Mouse (Mus musculus): ENCODE results near the gene Chchd3.

Gene Chchd3

DNA sequence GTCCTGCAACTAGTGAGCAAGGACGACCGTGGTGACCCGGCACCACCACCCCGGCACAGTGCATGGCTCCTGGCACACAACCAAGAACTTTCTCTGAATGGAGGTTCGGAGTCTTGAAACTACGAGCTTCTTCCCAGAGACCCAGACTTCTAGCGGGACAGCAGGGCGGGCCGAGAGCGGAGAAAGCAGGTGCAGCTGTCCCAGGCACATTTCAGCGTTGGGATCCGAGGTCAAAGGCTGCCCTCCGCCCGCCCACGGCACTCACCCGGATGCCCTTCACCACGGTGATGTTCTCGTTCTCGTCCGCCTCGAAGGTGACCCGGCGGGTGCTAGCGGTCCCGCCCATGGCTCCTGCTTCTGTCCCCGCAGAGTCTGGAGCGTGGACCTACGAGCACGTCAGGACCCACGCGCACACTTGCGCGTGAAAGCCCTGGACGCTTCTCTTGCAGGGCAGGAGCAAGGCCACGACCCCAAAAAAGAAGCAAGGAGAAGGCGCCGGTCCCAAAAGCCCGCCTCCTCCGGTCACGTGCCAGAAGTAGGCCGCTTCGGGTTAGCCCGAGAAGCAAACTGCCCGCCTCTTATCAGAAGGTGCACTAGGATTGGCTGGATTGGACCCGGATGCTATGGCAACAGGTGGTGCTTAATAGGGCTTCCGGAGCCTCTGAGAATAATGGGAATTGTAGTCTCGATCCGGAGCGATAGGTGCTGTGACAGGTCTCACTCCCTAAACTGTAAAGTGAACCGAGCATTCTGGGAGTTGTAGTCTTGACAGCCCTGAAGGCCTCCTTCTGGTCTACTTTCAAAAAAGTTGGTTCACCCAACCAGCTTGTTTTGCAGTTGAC lies at the start of gene Chchd3:
Gene Chchd3 (minus strand): TSS at position 526 of the 842 bp plus-strand sequence.
- DNase-seq: peak; percentile 99

DNA sequence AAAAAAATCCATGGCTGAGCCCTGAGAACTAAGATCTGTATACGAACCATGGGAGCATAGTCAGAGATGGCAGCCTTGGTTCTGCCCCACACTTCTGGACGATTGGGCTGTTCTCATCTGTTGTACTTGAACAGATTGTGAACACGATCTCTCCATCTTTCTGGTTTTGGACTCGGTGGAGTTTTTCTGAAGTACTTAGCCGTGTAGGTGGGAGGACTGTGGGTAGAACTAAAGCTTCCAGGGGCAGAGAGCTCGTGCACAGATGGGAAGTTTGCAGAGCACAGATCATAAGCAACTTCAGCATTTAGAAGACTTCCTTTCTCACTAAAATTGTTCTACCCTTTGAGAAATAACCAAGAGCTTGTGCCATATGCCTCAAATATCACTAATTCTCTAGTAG lies 44.6 kb upstream of the Chchd3 start:
- no peak for DNase-seq

DNA sequence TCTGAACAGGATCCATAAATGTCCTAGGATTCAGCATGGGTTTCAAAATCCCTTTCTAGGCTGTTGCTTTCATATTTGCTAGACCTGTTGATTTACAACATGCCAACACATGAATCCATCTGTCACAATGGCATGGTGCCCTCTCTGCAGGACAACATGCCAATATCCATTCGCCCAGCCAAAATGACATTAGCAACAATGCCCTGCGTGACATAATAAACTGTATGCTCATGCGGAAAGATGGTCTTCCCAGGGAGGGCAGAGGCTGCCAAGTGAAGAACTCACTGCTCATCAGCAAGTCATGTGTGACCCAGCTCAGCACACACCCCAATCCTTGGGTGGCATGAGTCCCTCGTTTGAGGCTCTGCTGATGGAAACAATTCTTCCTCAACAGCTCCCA lies 38.8 kb upstream of the Chchd3 start:
- DNase-seq: no peak

DNA sequence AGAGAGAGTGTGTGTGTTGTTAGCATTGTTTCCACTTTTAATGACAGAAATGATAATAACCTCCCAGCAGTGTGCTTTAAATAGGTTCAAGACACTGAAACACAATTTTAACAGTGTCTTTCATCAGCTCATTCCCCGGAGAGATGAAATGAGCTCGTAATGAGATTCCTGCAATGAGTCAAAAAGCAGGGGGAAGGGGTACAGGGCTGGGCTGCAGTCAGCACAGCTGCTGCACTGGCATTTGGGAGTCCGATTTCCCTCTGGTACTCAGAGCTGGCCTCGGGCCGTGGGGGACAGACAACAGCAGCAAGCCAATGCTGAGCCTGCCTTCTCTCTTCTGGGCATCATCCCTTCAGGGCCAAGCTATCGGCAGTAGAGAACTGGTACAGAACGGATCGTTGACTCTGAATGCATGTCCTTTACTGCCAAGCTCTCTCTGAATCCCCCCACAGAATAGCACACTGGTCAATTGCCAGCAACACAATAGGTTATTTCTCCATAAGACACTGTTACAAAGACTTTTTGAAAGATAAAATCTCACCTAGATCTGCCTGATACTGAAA lies 34.7 kb upstream of the Chchd3 start:
- no peak for DNase-seq

DNA sequence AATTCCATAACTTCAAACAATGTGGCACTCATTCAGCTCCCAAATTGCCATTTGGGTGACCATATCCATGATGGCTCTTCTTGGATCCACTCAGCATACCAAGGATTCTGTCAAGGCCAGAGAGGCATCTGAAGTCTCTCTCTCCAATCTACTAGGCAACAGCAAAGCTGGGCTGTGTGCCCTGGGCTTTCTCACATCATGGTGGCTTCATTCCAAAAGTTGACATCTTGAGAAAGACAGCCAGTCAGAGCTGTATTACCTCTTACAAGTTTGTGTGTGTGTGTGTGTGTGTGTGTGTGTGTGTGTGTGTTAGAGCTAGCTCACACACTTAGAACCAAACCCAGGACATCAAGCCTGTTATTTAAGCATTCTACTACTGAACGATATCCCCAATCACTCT lies 20.1 kb upstream of the Chchd3 start:
- DNase-seq: no peak

DNA sequence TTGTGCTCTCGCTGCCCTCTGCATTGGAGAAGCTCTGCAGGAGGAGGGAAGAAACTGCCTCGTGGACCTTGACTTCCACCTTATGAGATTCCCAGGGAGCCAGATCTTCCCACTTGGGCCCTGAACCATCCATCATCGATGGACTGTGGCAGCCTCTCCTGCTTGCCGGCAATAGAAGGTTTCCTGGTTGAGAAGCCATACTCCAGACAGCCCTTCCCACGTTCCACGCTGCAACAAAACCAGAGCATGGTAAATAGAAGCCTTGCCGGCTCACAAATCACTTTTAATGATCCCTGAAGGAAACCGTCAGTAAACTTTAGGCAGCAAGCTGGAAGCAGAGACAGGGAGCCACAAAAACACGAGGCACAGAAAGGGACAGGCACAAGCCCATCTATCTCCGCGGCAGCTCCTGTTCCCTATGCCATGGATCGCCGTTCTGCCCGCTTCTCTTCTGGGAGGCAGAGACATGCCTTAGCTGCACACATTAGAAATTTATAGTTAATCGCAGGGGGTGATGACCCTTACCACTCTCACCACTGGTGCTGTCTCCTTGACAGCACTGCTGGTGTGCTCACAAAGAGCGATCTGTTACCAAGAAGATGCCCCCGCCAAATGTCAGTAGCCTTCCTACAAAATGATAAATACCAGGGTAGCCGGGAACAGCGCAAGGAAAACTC lies 18.3 kb upstream of the Chchd3 start:
- DNase-seq: no peak

DNA sequence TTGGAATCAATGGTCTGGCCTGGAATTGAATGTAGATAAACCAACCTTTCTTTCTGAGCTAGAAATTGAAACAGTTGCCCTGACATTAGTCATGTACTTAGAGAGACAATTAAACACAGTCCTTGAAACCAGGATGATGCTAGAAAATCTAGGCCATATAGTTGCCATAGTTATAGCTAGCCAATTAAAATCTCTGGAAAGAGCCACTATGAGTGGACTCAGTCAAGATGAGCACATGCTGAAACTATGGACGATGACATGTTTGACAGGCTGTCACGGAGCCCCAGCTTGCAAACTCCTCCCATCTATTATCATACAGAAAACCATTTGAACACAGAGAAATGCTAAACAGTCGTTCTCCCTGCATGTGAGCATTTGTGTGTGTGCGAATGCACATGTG lies 6.4 kb upstream of the Chchd3 start:
- no peak for DNase-seq

DNA sequence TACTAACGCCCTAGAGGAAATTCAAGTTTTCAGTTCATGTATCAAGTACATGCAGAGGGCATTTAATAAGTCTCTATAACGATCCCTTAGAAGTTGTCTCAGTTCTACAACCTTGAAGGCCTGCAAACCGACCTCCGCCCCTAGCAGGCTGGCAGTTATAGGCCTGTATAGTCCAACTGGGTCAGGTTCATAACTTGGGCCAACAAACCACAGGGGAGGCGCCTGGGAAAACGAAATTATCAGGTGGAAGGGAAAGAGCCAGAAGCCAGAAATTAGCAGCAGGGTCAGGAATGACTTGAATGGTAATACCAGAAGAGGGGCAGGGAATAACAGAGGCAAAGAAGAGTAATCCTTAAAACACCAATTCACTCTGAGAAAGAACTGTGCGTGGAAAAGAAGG lies 784 bp downstream of the Chchd3 start:
- peak; percentile 52 for DNase-seq

DNA sequence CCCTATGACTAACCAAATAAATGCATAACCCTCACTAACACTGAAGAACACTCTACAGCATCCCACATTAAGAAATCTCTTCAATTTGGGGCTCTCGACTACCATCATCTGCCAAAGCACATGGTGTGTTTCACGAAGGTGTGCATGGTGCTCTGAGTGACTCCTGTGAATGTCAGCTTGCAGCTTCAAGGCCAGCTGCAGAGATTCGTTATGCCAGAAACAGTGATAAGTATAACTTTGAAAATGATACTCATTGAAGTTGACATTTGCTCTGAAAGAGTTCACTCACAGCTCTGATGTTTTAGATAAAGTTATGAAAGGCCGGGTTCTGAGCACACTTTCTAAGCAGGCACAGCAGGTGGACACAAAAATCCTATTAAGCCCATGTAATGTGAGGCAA lies 3.7 kb downstream of the Chchd3 start:
- DNase-seq: no peak

DNA sequence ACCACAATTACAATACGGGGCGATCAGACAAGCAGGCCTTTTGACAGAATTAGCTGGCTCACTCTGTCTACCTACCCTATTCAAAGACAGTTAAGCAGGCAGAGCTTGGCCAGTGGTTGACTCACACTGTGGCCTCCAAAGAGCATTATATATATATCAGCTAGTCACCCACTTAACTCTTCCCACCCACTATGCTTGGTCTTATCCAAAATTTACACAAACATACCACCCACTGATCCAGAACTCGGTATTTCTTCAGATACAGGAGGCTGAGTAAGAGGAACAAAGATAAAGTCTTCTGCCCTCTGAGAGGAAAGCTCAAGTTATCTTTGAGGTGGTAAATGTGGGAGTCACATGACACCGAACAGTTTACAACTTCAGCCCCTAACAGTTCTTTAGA lies 4.4 kb downstream of the Chchd3 start:
- DNase-seq: no peak

DNA sequence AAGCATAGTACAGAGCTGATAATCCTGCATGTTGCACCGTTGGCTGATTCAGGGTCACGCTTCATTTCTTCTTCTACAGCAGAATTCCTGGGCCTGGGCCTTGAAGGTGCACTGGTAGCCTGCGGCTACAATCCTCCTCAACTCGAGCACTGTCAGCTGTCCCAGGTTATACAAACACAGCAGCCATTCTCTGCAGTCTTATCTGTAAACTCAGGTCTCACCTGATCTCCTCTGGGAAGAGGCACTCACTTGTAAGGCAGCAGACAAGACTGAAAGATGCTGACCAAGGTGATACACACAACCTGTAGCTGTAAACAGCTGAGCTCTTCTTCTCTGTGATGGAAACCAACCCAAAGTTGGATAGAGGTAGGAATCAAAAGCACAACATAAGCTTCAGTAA lies 5.1 kb downstream of the Chchd3 start:
- DNase-seq: no peak

DNA sequence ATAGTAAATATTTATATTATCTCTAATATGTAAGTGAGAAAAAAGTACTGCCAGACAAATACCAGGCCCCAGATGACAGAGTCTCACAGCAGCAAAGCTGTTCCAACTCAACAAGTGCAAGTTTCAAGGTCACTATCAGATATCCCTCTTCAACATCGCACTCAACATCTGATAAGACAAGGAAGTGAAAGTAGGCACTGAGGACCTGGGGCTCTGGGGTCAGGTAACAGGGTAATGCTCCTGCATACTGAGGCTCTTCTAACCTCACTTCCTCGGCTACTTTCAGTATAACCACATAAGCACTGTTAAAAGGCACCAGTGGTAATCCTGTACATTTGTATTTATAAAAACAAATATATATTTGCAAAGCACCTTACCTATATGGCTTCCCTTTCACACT lies 8.4 kb downstream of the Chchd3 start:
- no peak for DNase-seq

DNA sequence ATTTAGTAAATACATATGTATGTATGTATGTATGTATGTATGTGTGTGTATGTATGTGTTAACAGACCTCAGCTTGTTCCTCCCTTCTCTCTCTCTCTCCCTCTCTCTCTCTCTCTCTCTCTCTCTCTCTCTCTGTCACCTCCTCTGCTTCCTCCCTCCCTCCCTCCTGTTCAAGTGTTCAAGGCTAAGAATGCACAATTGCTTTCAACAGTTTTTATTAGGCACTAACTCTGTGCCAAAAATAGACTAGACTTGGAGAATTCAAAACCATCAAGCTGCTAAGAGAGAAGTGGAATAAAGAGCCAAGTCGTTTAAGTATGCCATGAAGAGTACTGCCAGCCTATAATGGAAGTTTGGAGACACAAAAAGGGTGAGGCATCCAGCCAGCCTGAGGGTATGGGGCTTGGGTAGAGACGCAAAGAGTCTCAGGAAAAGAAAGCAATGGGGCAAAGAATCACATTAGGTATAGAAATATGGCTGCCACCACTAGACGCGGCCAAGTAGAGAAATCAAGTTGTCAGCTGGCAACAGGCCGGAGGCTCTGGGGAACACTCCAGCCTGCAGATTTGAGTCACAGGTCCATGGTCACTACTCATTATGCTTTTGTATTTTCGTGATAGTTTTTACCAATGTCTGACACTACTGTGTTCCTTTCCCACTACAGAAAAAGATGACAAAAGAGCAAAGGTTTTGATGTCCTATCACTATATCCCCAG lies 10.2 kb downstream of the Chchd3 start:
- no peak for DNase-seq

DNA sequence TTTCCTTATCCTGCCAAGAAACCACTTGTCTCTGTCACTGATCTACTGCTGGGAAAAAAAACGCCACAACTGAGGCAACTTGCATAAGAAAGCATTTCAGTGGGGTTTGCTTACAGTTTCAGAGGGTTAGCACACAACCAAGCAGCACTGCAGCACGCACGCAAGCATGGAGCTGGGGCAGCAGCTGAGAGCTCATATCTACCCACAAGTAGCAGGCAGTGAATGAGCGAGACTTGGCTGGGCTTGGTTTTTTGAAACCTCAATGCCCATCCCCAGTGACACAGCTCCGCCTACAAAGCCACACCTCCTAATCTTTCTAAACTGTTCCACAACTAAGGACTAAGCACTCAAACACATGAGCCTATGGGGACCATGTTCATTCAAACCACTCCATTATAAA lies 16.6 kb downstream of the Chchd3 start:
- no peak for DNase-seq

DNA sequence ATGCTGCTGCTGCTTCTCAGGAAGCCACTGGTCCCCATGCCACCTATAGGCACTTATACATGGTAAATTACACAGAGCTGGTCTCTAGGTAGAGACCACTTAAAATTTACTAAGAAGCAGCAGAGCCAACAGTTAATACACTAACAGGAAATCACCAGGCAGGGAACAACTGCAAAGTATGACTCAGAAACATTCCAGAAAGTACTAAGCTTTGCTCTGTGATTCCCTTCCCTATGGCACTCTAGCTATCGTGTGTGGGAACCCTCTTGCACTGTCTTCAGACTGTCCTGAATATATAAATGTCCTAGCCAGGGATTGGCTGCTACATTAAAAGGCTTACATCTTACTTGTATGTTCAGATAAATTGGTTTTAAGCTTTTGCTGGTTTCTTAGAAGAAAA lies 17.2 kb downstream of the Chchd3 start:
- no peak for DNase-seq

DNA sequence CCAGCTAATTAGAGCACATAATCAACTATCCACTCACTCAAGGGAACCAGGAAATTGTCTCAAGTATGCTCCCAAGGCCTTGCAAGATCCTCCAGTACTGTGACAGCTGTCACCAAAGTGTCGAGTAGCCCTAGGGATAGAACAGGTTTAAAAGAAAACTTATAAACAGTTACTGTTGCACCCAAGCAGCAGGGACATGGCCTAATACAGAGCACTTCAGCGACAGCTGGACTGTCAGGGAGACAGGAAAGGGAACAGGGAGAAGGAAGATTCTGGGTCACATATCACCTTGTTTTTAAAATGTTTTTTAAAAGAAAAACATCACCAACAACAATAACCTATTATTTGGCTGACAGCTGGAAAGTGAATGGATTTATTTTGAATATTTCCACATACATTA lies 18.1 kb downstream of the Chchd3 start:
- DNase-seq: no peak

DNA sequence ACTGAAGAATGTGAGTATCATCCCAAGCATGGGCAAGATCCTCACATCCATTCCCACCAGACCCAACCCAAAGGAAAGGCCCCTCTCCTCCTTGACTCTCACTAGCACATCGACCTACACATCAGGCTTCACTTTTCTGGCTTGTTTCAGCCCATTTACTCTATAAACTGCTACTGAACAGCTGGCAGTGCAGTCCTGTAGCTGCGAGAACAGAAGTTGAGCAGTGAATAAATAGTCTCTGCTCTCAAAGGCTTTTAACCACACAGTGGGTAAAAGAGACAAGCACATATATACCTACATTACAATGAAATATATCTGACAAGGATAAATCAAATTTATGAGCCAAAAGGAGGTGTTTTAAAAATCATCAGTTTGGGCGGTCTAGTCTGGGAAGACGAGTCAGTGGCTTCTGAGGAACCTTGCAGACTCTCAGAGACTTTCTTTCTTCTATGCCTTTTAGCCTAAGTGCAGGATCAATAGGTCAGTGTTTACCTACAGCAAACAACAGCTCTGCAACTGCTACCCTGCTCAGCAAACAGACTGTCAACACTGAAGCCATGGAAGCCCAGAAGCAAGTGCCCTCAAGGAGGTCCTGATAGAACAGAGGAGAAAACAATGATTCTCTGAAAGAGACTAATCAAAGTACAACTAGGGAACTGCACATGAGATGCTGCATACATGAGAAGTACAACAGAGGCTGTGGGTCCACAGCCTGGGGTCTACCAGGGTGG lies 19.5 kb downstream of the Chchd3 start:
- DNase-seq: no peak

DNA sequence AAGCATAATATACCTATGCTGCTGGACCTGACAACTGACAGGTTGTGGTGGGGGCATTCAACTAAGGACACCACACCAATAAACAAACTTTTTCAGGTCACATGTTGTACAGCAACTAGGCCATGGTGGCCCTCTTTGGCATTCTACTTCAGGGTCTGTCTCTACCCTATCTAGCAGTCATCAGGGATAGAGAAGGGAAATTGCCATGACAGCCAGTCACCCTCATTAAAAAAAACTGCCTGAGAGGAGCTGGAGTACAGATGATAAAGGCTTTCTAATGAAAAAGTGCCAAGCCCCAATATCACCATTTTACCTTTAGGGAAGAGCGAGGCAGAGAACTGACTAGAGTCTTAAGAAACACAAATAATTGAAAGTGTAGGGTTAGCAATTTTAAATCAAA lies 27.5 kb downstream of the Chchd3 start:
- DNase-seq: no peak

DNA sequence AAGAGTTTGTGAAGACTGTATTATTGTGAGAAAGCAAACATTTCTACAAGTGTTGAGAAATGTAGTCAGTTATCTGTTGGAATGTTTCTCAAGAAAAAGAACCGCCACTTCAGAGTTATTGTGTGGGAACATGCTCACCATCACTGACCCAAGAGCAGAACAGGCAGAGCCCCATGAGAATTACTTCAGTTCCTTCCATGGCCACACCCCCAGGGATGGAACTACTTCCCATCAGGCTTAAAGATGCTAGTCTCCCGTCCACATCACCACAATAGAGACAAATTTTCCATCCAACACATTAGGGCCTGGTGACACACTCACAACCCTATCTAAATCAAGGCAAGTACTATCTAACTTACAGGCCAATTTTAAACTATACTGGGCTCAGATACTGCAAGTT lies 28.4 kb downstream of the Chchd3 start:
- no peak for DNase-seq

DNA sequence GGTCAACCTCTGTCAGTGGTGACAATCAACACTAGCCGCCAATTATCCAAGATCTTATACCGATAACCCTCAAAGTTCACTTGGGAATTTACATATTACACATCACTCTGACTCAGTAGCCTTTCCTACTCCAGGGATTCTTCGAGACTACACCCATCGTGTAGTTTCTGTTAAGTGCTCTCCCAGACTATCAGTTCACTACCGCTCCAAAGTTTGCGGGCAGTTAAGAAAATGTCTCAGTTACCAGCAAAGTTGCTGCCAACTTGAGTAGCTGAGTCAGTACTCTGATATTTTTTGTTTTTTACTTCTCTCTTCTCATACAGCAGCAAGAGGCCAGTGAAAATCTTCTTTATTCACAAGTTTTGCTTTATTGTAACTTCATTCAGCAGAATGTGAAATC lies 31.8 kb downstream of the Chchd3 start:
- no peak for DNase-seq

DNA sequence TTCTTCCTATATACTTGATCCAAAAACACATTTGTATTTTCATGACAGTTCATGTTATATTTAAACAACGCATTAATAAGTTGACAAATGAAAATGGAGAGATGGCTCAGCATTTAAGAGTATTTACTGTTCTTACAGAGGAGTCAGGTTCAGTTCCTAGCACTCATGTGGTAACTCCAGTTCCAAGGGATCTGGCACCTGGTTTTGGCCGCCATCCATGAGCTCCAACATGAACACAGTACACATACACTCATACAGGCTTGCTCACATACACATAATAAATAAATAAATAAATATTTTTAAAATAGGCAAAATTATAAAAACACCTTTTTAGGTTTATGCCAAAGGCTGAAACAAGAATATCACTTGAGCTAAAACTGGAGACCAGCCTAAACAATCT lies 35.0 kb downstream of the Chchd3 start:
- DNase-seq: no peak

DNA sequence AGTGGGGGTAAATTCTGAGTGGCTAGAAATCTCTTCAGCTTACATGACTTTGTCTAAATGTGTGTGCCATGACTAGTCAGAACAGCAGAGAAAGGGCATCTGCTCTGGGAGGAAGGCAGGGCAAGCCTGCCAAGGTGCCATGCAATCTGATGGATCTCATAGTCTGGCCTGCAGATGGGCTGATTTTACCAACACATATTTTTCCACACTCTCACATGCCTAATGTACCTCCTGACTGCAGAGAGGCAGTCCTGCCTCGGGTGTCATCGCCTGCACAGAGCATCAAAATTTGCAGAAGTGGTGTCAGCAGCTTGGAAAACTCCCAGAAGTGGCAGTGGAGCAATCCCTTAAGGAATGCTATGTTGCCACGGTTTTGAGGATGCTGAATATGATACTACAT lies 55.5 kb downstream of the Chchd3 start:
- DNase-seq: no peak

DNA sequence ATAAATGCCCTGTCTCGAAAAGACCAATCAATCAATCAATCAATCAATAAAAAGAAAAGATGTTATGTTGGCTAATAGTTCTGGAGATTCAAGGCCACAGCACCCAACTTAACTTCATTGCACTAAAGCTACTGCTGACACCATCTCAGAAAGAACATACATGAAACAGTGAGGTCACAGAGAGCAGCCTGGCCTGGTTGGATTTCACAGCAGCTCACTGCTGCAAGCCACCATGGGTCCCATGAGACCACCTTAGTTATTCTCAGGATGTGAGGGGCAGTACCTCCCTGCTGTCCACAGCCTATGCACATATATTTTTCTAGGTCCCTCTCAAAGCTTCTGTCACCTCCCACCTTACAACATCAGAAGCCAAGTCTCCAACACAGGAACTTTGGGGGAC lies 57.1 kb downstream of the Chchd3 start:
- DNase-seq: no peak

Data from kidney, adult 11 months (tissue).